Mouse (Mus musculus) megakaryocyte, embryonic 14.5 days (primary cell): ENCODE measurements around the gene Creb3l4. TPM values are rescaled to one million over a fixed set of nuclear protein-coding genes. Genes with fewer than 3 reads are reported as not detected.
A peak's percentile ranks its signal among the peaks of the same experiment; 100 is the strongest.

Experiments
- H3K27me3 ChIP-seq: replicated peaks from 2 replicates; pipeline ENCODE3; 2012; ENCODE audit warnings: inconsistent platforms
- H3K36me3 ChIP-seq: replicated peaks from 2 replicates; pipeline ENCODE3; 2012; ENCODE audit warnings: low read length, inconsistent platforms, mixed read lengths
- H3K4me1 ChIP-seq: 2 replicates; pipeline ENCODE4 v1.6.1; 2012; ENCODE audit warnings: inconsistent platforms
- H3K4me3 ChIP-seq: replicated peaks from 2 replicates; pipeline ENCODE3; 2012; ENCODE audit warnings: moderate library complexity, mild to moderate bottlenecking, inconsistent platforms
- H3K9me3 ChIP-seq: 2 replicates; pipeline ENCODE4 v1.6.1; 2012; ENCODE audit warnings: inconsistent platforms
- FLI1 ChIP-seq: IDR thresholded peaks from 2 replicates; pipeline ENCODE4 v1.6.1; 2012; ENCODE audit warnings: low read length, inconsistent platforms, mixed read lengths
- GATA1 ChIP-seq: IDR thresholded peaks from 3 replicates; pipeline ENCODE4 v1.6.1; 2012; ENCODE audit warnings: mixed read lengths, low read length, inconsistent platforms, borderline replicate concordance
- polyA plus RNA-seq: library from polyadenylated mRNA; stranded (reverse); fragments of >175 nt; gene quantifications from 2 replicates; pipeline ENCODE4 v1.2.3, GENCODE M21; 2012; ENCODE audit warnings: low replicate concordance; ENCODE audit not compliant: insufficient read depth

The Creb3l4 gene
- polyA plus RNA-seq, 1 experiment = 0.07 TPM

GRCm38 (mm10) chr3:90277793-90278192 lies 34.5 kb upstream of the Creb3l4 start:
- Histone ChIP-seq H3K27me3 (no peaks in the 10 kb centered on the region), H3K36me3 (peaks cover 95% of the 10 kb centered on the region), H3K4me3 (no peak overlapping the region), H3K4me1 (peaks cover 7% of the 10 kb centered on the region), H3K9me3 (no peaks in the 10 kb centered on the region)
- TF ChIP-seq FLI1 = no peak
- TF ChIP-seq GATA1 = no peak

DNA sequence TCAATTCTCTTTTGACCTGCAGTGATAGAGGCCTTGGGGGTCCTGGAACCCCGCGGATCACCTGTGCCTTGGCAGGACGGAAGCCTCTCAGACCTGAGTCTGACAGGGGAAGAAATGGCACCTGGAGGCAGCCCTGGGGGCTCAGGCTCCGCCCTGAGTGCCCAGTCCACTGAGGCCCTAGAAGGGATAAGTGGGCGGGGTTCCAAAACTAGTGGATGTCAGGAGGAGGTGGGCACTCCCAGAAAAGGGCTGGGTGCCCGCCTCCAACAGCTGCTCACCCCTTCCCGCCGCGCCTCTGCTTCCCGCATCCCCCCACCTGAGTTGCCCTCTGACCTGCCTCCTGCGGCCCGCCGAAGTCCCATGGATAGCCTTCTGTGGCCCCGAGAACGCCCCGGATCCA lies 33.5 kb upstream of the Creb3l4 start:
- Histone ChIP-seq H3K4me3 (no peak overlapping the region), H3K36me3 (peaks cover 99% of the 10 kb centered on the region), H3K27me3 (no peaks in the 10 kb centered on the region), H3K9me3 (no peaks in the 10 kb centered on the region), H3K4me1 (peaks cover 17% of the 10 kb centered on the region)
- no peak for TF ChIP-seq GATA1
- no peak for TF ChIP-seq FLI1

DNA sequence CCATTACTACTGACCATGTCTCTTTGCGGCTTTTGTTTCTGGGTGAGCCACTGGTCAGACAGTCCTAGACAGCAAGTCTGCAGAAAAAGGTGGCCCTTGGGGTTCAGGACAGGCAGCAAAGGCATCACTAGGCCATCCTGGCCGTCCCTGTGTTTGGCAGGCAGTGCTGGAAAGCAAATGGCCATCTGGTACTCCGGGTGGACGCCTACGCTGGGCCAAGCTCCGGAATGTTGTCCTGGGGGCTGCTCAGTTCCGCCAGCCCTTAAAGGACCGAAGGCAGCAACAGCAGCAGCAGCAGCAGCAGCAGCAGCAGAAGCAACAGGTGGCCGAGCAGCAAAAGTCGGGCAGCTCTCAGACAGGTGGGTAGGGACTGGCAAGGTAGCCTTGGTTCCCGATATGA lies 32.0 kb upstream of the Creb3l4 start:
- Histone ChIP-seq H3K36me3 (peaks cover 100% of the 10 kb centered on the region), H3K4me3 (no peak overlapping the region), H3K9me3 (no peaks in the 10 kb centered on the region), H3K4me1 (peaks cover 24% of the 10 kb centered on the region), H3K27me3 (no peaks in the 10 kb centered on the region)
- TF ChIP-seq GATA1 (no peak), FLI1 (no peak)

GRCm38 (mm10) chr3:90273855-90274254 lies 30.5 kb upstream of the Creb3l4 start:
- Histone ChIP-seq H3K4me1 (peaks cover 34% of the 10 kb centered on the region), H3K4me3 (no peak overlapping the region), H3K27me3 (no peaks in the 10 kb centered on the region), H3K36me3 (peaks cover 100% of the 10 kb centered on the region), H3K9me3 (no peaks in the 10 kb centered on the region)
- TF ChIP-seq FLI1 (no peak), GATA1 (no peak)

DNA sequence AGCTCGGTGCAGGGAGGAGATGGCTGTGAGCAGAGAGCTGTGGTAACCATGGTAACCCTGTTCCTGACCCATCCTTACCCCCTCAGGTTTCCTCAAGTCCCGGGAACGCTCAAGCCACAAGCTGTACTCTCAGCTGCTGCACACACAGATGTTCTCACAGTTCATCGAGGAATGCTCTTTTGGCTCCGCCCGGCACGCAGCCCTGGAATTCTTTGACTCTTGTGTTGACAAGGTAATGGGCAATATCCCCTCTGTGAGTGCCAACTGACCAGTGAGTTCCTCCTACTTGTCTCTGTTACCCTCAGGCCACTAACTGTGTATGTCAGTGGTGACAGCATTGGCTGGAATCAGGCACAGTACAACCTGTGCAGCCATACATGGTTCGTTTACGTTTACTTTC lies 28.9 kb upstream of the Creb3l4 start:
- Histone ChIP-seq H3K27me3 (no peaks in the 10 kb centered on the region), H3K4me3 (no peak overlapping the region), H3K4me1 (peaks cover 44% of the 10 kb centered on the region), H3K9me3 (no peaks in the 10 kb centered on the region), H3K36me3 (peaks cover 100% of the 10 kb centered on the region)
- TF ChIP-seq GATA1 = no peak
- no peak for TF ChIP-seq FLI1

GRCm38 (mm10) chr3:90270784-90271183 lies 27.5 kb upstream of the Creb3l4 start:
- Histone ChIP-seq H3K36me3 (peaks cover 87% of the 10 kb centered on the region), H3K4me1 (peaks cover 57% of the 10 kb centered on the region), H3K9me3 (no peaks in the 10 kb centered on the region), H3K27me3 (no peaks in the 10 kb centered on the region), H3K4me3 (no peak overlapping the region)
- no peak for TF ChIP-seq GATA1
- no peak for TF ChIP-seq FLI1

DNA sequence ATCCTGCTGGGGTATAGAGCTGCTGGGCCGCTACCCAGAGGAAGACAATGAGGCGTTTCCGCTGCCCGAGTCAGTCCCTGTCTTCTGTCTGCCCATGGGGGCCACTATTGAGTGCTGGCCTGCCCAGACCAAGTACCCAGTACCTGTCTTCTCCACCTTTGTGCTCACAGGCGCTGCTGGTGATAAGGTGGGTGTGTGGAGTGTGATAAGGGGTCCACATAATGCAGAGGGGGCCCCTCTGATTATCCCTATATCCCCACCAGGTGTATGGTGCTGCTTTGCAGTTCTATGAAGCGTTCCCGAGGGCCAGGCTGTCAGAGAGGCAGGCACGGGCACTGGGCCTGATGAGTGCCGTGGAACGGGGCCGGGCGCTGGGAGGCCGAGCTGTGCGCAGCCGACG lies 25.7 kb upstream of the Creb3l4 start:
- Histone ChIP-seq H3K4me1 (peaks cover 66% of the 10 kb centered on the region), H3K4me3 (no peak overlapping the region), H3K27me3 (no peaks in the 10 kb centered on the region), H3K36me3 (peaks cover 76% of the 10 kb centered on the region), H3K9me3 (no peaks in the 10 kb centered on the region)
- TF ChIP-seq FLI1 (no peak), GATA1 (no peak)

DNA sequence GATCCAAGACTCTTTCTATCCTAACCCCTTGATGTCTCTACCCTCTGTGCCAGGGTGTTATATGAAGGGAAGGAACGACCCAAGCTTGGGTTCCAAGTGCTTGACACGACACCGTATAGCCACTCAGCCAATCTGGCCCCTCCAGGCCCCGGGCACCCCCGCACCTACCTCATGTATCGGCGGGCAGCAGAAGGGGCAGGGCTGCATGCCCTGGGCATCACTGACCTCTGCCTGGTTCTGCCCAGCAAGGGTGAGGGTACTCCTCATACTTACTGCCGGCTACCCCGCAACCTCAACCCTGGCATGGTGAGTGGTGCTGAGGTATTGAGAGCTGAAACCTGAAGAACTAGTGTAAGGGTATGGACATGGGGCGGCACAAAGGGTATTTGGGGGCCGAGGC lies 24.9 kb upstream of the Creb3l4 start:
- Histone ChIP-seq H3K4me3 (peak overlapping the region; percentile 64), H3K27me3 (no peaks in the 10 kb centered on the region)

DNA sequence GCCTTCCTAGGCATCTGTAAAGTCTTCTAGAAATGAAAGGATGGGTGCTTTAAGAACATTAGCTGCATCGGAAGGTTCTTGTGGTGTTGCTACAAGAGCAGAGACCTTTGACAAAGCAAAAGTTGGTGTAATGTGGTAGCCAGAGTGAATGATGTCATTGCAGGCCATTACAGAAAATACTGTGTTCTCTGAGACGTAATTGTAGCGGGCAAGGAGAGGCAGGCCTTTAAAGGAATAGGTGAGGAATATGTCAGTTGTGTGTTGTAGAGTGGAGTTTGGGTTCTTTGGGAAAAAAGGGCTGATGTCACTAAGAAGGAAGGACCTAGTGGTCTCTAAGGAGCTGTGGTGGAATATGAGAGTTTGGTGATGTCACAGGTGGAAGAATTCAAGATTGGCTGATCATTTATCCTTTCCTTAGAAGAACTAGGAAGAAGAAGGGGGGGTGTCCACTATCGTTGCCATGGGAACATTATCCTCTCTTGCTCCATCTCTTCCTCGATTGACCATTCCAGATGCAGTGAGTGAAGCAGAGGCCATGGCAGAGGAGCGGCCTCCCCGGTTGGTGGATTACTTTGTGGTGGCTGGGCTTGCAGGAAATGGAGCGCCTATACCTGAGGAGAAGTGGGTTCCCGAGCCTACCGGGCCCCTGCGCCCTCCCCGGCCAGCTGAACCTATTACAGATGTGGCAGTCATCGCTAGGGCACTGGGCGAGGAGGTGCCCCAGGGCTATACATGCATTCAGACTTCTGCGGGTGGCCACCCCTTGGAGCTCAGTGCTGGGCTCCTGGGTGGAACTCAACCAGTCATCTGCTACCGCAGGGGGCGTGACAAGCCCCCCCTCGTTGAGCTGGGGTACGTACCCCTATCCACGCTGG lies 23.8 kb upstream of the Creb3l4 start:
- no peaks in the 10 kb centered on the region for H3K9me3 ChIP-seq
- TF ChIP-seq FLI1 (no peak), GATA1 (no peak)
- no peaks in the 10 kb centered on the region for H3K27me3 ChIP-seq
- H3K4me3 ChIP-seq = peak overlapping the region; percentile 95
- H3K36me3 ChIP-seq = peaks cover 76% of the 10 kb centered on the region
- peaks cover 73% of the 10 kb centered on the region for H3K4me1 ChIP-seq

More for the DNA sequence above, 24.9 kb upstream of the Creb3l4 start:
- TF ChIP-seq GATA1 (no peak), FLI1 (no peak)
- Histone ChIP-seq H3K36me3 (peaks cover 76% of the 10 kb centered on the region), H3K9me3 (no peaks in the 10 kb centered on the region), H3K4me1 (peaks cover 72% of the 10 kb centered on the region)

DNA sequence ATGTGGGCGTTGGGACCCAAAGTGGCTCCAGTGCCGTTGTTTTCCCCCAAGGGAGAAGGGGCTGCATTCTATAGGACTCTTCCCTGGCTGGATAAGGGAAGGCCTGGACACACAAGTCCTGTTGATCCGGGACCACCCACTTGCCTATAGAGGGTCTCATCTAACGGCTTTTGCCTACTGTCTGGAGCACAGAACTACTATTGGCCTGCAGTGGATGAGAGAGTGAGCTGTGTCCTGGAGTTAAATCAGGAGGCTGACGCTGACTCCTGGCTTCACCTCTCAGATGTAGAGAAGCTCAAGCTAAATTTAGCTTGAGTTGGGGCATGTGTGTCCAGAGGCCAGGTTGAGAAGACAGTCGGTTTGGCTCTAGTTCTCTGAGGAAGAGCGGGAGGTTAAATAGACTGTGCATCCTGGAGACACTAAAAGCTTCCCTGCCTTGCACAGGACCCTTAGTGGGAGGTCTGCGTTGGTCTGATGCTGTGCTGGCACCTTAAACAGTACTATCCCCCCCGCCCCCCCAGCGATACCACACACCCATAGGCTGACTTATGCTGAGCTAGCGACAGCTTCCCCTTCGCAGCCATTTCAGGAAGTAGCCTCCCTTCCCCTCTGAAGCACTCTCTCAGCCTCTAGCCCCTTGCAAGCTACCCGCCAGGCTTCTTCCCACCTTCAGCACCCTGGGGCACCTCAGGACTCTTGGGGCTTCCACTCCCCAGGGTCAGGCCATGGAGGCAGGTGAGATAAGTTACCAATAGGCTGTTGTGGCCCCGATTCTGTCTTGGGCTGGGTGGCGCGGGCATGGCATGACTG lies 22.8 kb upstream of the Creb3l4 start:
- H3K9me3 ChIP-seq = no peaks in the 10 kb centered on the region
- H3K36me3 ChIP-seq = peaks cover 76% of the 10 kb centered on the region
- H3K27me3 ChIP-seq = no peaks in the 10 kb centered on the region
- TF ChIP-seq FLI1 (no peak), GATA1 (no peak)
- H3K4me1 ChIP-seq = peaks cover 67% of the 10 kb centered on the region
- H3K4me3 ChIP-seq = peak overlapping the region; percentile 95
